Mouse (Mus musculus): Measurements from ENCODE around the gene Prkcb.

- TF ChIP-seq POLR2A (IDR thresholded peaks at IDR 0.05; ENCODE audit: low read depth, low read length) (no peak), CTCF (conservative IDR thresholded peaks at IDR 0.05; ENCODE audit: insufficient read depth, insufficient read length, low read depth, low read length) (no peak)
Measured at GRCm38 (mm10) chr7:122349961-122350360, 61.4 kb downstream of the Prkcb start.
